Mouse (Mus musculus): ENCODE results near the gene Trim24.

DNA sequence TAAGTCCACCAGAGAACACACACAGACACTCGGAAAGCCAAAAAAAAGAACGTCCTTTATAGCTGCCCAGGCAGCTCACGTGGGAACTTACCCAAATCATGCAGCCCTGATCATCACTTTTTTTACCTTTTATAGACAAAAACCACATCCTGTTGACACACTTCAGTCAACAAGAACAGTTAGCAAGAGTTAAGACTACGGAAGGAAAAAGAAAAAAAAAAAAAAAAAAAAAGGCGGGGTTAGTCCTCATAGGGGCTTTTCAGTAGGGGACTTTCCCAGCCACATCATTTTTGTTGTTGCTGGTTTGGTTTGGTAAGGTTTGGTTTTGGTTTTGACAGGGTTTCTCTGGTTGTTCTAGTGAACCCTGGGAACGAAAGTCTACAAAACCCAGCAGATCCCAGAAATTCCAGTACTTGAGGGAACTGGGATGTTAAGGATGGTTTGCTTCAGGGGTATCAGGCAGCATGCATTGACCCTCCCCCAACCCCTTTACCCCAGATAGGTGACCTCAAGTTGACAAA is 49.0 kb upstream of the Trim24 start:
- no peak for TF ChIP-seq CTCF (IDR thresholded peaks at IDR 0.05)
- TF ChIP-seq POLR2A (IDR thresholded peaks at IDR 0.05; ENCODE audit: insufficient read depth, low read depth, low read length), result no peak

Data from heart, adult 2 months (tissue).